Mouse (Mus musculus) myocyte (in vitro differentiated cells): Measurements from ENCODE around the gene Simc1.

Source experiments
- E2F4 ChIP-seq: IDR thresholded peaks from one replicate; pipeline ENCODE4 v1.6.1; 2011; ENCODE audit warnings: mild to moderate bottlenecking, control low read depth, moderate library complexity; ENCODE audit not compliant: insufficient read depth
- POLR2A ChIP-seq: IDR thresholded peaks from one replicate; pipeline ENCODE4 v1.6.1; 2011; ENCODE audit warnings: low read depth, mild to moderate bottlenecking, control low read depth, moderate library complexity; ENCODE audit not compliant: insufficient read length
- REST ChIP-seq: IDR thresholded peaks from one replicate; pipeline ENCODE4 v1.6.1; 2011; ENCODE audit warnings: mild to moderate bottlenecking, control low read depth, moderate library complexity; ENCODE audit not compliant: insufficient read depth, insufficient read length
- TCF3 ChIP-seq: IDR thresholded peaks from one replicate; pipeline ENCODE4 v1.6.1; 2011; ENCODE audit warnings: low read depth, control low read depth; ENCODE audit not compliant: insufficient read length

GRCm38 (mm10) chr13:54503278-54503603 is 338 bp upstream of the Simc1 start:
- TF ChIP-seq POLR2A = no peak
- no peak for TF ChIP-seq E2F4
- TF ChIP-seq TCF3 = no peak
- no peak for TF ChIP-seq REST
